Mouse (Mus musculus) heart, embryonic 11.5 days (tissue): ENCODE measurements at regions not wholly inside any gene's neighbourhood (a gene's known extent, or its start where the extent isn't known, plus 50 kb on each side); places are given as distances from the start of the nearest gene placed in this dataset.

Experiments used
- ATAC-seq: fragments of 200-750 bp; cut with Nextera tagmentation; replicated peaks from 2 replicates; pipeline ENCODE4 v1.8.0; 2017; ENCODE audit warnings: moderate library complexity; ENCODE audit not compliant: insufficient number of reproducible peaks, low FRiP score, low TSS enrichment
- H3K27ac ChIP-seq: fragments of 300-500 bp; sonication (generic); 2 replicates; pipeline ENCODE4 v1.5.1; 2014; ENCODE audit warnings: mild to moderate bottlenecking, low read depth, low read length
- H3K27me3 ChIP-seq: fragments of 300-500 bp; sonication (generic); 2 replicates; pipeline ENCODE4 v1.6.1; 2014; ENCODE audit warnings: mild to moderate bottlenecking, low read length, mixed read lengths; ENCODE audit not compliant: control insufficient read depth, insufficient read depth
- H3K36me3 ChIP-seq: fragments of 300-500 bp; sonication (generic); 2 replicates; pipeline ENCODE4 v1.6.1; 2014; ENCODE audit warnings: mild to moderate bottlenecking, low read length, moderate library complexity, mixed read lengths; ENCODE audit not compliant: control insufficient read depth, insufficient read depth
- H3K4me1 ChIP-seq: fragments of 300-500 bp; sonication (generic); 2 replicates; pipeline ENCODE4 v1.6.1; 2014; ENCODE audit warnings: low read length; ENCODE audit not compliant: control insufficient read depth, insufficient read depth
- H3K4me2 ChIP-seq: fragments of 300-500 bp; sonication (generic); 2 replicates; pipeline ENCODE4 v1.6.1; 2014; ENCODE audit warnings: mild to moderate bottlenecking, moderate library complexity
- H3K4me3 ChIP-seq: fragments of 300-500 bp; sonication (generic); 2 replicates; pipeline ENCODE4 v1.5.1; 2014; ENCODE audit warnings: low read depth, low read length
- H3K9ac ChIP-seq: fragments of 300-500 bp; sonication (generic); 2 replicates; pipeline ENCODE4 v1.6.1; 2014; ENCODE audit warnings: mild to moderate bottlenecking, low read depth, low read length, moderate library complexity
- H3K9me3 ChIP-seq: fragments of 300-500 bp; sonication (generic); replicated peaks from 2 replicates; pipeline ENCODE4 v1.6.1; 2016; ENCODE audit warnings: low read length; ENCODE audit not compliant: control insufficient read depth
- WGBS: fragments of 180-500 bp; shearing (Covaris S2); extraction: QIAGEN DNeasy Blood & Tissue Kit; methylation state at CpG from one replicate; pipeline ENCODE4 v1.1.7; 2014; ENCODE audit not compliant: insufficient replicate concordance; 5-methylcytosine and 5-hydroxymethylcytosine counted together

GRCm38 (mm10) chr19:56653292-56653691 lies 68.7 kb upstream of the Adrb1 start:
- H3K4me2 ChIP-seq: no peak overlapping the region
- H3K27me3 ChIP-seq: no peaks in the 10 kb centered on the region
- ATAC-seq: no peak
- WGBS: 69% methylated on average over 9 of the region's 9 CpGs
- H3K4me1 ChIP-seq: peaks cover 15% of the 10 kb centered on the region
- no peaks in the 10 kb centered on the region; the same call in 1 of the 2 replicates for H3K9me3 ChIP-seq
- H3K27ac ChIP-seq: no peak overlapping the region
- no peak overlapping the region for H3K9ac ChIP-seq
- H3K36me3 ChIP-seq: no peaks in the 10 kb centered on the region
- no peak overlapping the region for H3K4me3 ChIP-seq

- 58% methylated on average over 9 of the region's 9 CpGs for WGBS
- Histone ChIP-seq H3K27me3 (no peaks in the 10 kb centered on the region), H3K27ac (no peak overlapping the region), H3K4me3 (no peak overlapping the region), H3K36me3 (no peaks in the 10 kb centered on the region), H3K9me3 (no peaks in the 10 kb centered on the region; the same call in 1 of the 2 replicates), H3K4me2 (no peak overlapping the region), H3K4me1 (peaks cover 15% of the 10 kb centered on the region), H3K9ac (no peak overlapping the region)
- no peak for ATAC-seq
These were observed 66.7 kb upstream of the Adrb1 start for GRCm38 (mm10) chr19:56655330-56655729.

- no peaks in the 10 kb centered on the region; the same call in 1 of the 2 replicates for H3K9me3 ChIP-seq
- ATAC-seq: no peak
- no peak overlapping the region for H3K4me3 ChIP-seq
- no peak overlapping the region for H3K27ac ChIP-seq
- peaks cover 4% of the 10 kb centered on the region; the same call in 1 of the 2 replicates for H3K4me1 ChIP-seq
- no peak overlapping the region for H3K9ac ChIP-seq
- 43% methylated on average over 4 of the region's 4 CpGs for WGBS
- no peak overlapping the region for H3K4me2 ChIP-seq
- H3K36me3 ChIP-seq: no peaks in the 10 kb centered on the region
- H3K27me3 ChIP-seq: no peaks in the 10 kb centered on the region
These were observed 61.3 kb upstream of the Adrb1 start for GRCm38 (mm10) chr19:56660566-56661199.

- Histone ChIP-seq H3K9me3 (no peaks in the 10 kb centered on the region), H3K4me2 (no peak overlapping the region), H3K36me3 (no peaks in the 10 kb centered on the region), H3K4me1 (peaks cover 6% of the 10 kb centered on the region), H3K27me3 (no peaks in the 10 kb centered on the region), H3K4me3 (no peak overlapping the region), H3K9ac (no peak overlapping the region), H3K27ac (no peak overlapping the region; the same call in none of the 2 replicates)
- 48% methylated on average over 10 of the region's 10 CpGs for WGBS
- no peak for ATAC-seq
These were observed 58.3 kb upstream of the Adrb1 start for GRCm38 (mm10) chr19:56663474-56664227.

- Histone ChIP-seq H3K27me3 (no peaks in the 10 kb centered on the region), H3K27ac (peak overlapping the region; percentile 59), H3K4me3 (no peak overlapping the region), H3K4me2 (no peak overlapping the region), H3K9ac (no peak overlapping the region), H3K4me1 (peaks cover 13% of the 10 kb centered on the region), H3K36me3 (no peaks in the 10 kb centered on the region), H3K9me3 (no peaks in the 10 kb centered on the region)
- 52% methylated on average over 10 of the region's 10 CpGs for WGBS
- ATAC-seq: no peak
These were observed 57.7 kb upstream of the Adrb1 start for GRCm38 (mm10) chr19:56664307-56664775.

- Histone ChIP-seq H3K9me3 (no peaks in the 10 kb centered on the region), H3K4me1 (peaks cover 16% of the 10 kb centered on the region), H3K4me3 (no peak overlapping the region), H3K27me3 (no peaks in the 10 kb centered on the region), H3K9ac (no peak overlapping the region), H3K27ac (0 out of 2 replicates have a peak overlapping the region, but pooled peaks have one; percentile 59), H3K36me3 (no peaks in the 10 kb centered on the region), H3K4me2 (no peak overlapping the region)
- no peak for ATAC-seq
- 73% methylated on average over 7 of the region's 7 CpGs for WGBS
These were observed 56.9 kb upstream of the Adrb1 start for GRCm38 (mm10) chr19:56664944-56665663.

GRCm38 (mm10) chr19:56665972-56666371 lies 56.0 kb upstream of the Adrb1 start:
- 88% methylated on average over 1 of the region's 1 CpGs for WGBS
- H3K36me3 ChIP-seq: no peaks in the 10 kb centered on the region
- no peak overlapping the region for H3K9ac ChIP-seq
- no peaks in the 10 kb centered on the region for H3K27me3 ChIP-seq
- H3K27ac ChIP-seq: no peak overlapping the region
- peaks cover 16% of the 10 kb centered on the region for H3K4me1 ChIP-seq
- no peak overlapping the region for H3K4me3 ChIP-seq
- H3K4me2 ChIP-seq: no peak overlapping the region
- no peak for ATAC-seq
- H3K9me3 ChIP-seq: no peaks in the 10 kb centered on the region

GRCm38 (mm10) chr19:56667903-56668302 lies 54.1 kb upstream of the Adrb1 start:
- H3K9ac ChIP-seq: no peak overlapping the region
- no peak overlapping the region for H3K27ac ChIP-seq
- no peaks in the 10 kb centered on the region for H3K27me3 ChIP-seq
- H3K9me3 ChIP-seq: no peaks in the 10 kb centered on the region
- no peaks in the 10 kb centered on the region for H3K36me3 ChIP-seq
- H3K4me2 ChIP-seq: no peak overlapping the region
- no peak for ATAC-seq
- H3K4me1 ChIP-seq: peaks cover 16% of the 10 kb centered on the region
- no peak overlapping the region for H3K4me3 ChIP-seq
- WGBS: 85% methylated on average over 2 of the region's 2 CpGs
